Mouse (Mus musculus) left cerebral cortex, postnatal 4 days (tissue): ENCODE results near the gene Lysmd2. TPM values are rescaled to one million over a fixed set of nuclear protein-coding genes. Genes with fewer than 3 reads are reported as not detected.

Experiments used
- total RNA-seq, 2 experiments: library from RNA; stranded (reverse); gene quantifications; 2 replicates each; pipeline ENCODE4 v1.2.3; 2021

The Lysmd2 gene
- total RNA-seq, 2 experiments from 2014 or later: 24.4 to 26.5 TPM

Other genes starting within 250 kb of the Lysmd2 start
- gene Mapk6, start 215.7 kb upstream of the Lysmd2 start, total RNA-seq: 100 to 1,000 TPM; 108 to 111 TPM
- gene Leo1, start 184.2 kb upstream of the Lysmd2 start, total RNA-seq: 10 to 100 TPM; 36.9 to 38.3 TPM
- 10 to 100 TPM; 85.0 to 96.1 TPM for gene Tmod3, start 66.1 kb upstream of the Lysmd2 start, total RNA-seq
- gene Tmod2, start 14.4 kb upstream of the Lysmd2 start, total RNA-seq: 100 to 1,000 TPM; 453 to 459 TPM
- 100 to 1,000 TPM; 183 to 193 TPM for gene Scg3, start 58.3 kb downstream of the Lysmd2 start, total RNA-seq
- gene Bmp5, start 149.6 kb downstream of the Lysmd2 start, total RNA-seq: 1 to 10 TPM; 2.1 to 2.5 TPM